Mouse (Mus musculus) layer of hippocampus, adult 11-12 months (tissue): Measurements from ENCODE around the gene Ocrl.

Source experiments
- DNase-seq: peaks from one replicate; pipeline ENCODE4 v3.0.0; 2022; ENCODE audit warnings: low spot score

The Ocrl gene

DNA sequence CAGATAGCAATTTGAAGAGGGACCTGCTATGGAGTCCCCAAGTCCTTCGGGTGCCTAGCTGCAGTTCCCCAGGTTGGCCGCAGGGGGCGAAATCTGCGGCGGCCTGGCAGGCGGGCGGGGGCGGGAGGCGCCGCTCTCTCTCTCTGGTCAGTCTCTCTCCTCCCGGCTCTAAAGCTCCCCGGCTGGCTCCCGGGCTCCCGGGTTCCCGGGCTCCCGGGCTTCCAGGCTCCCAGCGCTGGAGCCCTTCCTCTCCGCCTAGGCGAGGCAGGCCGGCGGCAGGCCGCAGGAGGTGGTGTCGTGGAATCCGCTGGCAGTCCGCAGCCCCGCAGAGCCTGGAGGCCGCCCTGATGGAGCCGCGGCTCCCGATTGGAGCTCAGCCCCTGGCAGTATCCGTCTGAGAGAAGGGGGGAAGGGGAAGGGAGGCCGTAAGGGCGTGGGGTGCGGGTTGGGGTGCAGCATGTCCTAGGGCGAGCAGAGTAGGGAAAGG is at the start of gene Ocrl:
TSS of gene Ocrl (plus strand) at position 82 of the 487 bp plus-strand sequence.
- DNase-seq: peak; percentile 64

- no peak for DNase-seq
These were observed 32.1 kb upstream of the Ocrl start for GRCm38 (mm10) chrX:47880052-47880451.

DNA sequence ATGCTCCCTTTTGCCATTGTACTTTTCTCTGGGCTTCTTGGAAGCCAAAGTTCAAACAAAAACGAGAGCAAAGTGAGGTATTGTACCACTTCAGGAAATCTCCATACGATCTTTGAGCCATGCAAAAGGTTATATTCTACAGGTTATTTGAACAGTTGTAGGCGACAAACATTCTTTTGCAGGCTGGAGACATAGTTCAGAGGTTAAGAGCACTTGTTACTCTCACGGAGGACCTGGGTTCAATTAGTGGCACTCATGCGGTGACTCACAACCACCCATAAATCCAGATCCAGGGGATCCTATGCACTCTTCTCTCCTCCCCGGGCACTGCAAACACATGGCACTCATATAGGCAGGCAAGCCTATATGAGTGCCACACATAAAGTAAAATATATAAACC is 29.4 kb upstream of the Ocrl start:
- no peak for DNase-seq

- DNase-seq: no peak
These were observed 24.8 kb upstream of the Ocrl start for GRCm38 (mm10) chrX:47887401-47887800.

- no peak for DNase-seq
These were observed 20.8 kb upstream of the Ocrl start for GRCm38 (mm10) chrX:47891243-47891906.

DNA sequence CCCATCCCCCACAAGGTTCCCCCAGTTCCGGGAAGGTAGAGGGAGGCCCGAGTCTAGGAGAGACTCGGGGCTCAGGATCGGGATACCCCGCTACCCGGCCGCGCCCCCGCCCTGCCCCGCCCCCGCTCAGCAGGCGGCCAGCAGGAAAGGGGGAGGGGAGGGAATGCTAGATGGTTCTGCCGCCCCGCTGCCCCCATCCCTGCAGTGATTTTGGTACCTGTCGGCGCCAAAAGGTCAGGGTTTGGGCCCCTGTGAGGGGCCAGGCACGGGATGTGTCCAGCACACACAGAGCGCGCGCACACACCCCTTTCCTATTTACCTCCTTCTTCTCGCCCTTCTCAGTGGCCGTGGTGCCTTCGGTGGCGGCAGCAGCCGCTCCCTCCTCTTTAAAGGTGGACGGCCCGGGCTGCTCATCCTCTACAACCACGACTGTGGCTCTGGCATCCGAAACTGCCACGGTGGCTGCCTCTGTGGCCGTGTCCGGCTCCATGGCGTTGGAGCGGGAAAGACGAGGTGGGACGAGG is 20.2 kb upstream of the Ocrl start:
- DNase-seq: peak; percentile 11

DNA sequence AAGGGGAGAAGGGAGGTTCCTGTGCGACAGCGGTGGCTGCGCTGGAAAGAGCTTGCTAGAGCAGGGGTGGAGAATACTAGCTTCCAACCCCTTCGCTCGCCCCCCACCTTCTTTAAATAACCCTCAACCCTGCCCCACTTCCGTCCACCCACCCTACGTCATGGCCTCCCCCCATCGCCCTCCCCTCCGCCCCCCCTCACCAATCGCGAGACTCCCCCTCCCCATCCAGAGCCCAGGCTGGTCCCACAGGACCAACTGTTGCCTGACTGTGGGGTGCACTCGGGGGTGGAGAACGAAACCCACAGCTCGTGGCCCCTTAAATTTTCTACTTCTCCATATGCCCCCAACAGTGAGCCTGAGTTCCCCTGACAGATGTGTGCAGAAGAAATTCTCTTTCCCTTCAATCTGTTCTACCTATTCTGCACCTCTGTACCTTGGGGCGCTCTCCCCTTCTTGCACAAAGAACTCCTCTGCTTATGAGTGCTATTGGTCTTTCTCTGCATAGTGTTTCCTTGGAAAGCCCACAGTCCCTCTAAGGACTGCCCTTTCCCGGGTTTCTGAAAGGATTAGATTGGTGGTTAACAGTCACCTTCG is 19.7 kb upstream of the Ocrl start, which contains the start of gene Smarca1:
TSS of gene Smarca1 (minus strand) at position 544 of the 594 bp plus-strand sequence.
- no peak for DNase-seq

DNA sequence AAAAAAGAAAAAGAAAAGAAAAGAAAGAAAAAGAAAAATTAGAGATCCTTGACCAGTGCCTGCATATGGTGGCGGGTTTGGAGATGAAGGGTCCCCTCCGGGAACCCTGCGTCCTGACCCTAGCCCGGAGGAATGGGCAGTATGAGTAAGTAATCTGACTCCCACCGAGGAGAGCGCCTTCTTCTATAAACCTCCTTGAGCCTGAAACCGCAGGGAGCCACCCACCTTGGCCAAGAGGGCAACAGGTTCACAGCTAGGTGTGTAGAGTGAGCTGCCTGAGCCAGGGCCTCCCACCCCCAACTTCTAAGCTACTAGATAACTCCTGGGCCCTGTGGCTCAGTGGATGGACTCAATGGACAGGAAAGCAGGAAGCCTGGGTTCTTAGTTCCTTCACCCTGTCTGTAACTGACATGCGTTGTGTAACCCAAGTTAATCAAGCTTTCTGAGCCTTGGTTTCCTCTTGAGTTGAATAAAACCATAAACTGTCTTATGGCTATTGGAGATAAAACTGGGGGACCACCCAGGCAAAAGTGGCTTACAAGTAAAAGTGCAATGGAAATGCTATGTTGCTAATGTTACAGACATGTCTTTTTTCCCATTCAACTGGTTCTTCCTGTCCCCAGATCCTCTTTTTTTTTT is 836 bp downstream of the Ocrl start:
- no peak for DNase-seq

- DNase-seq: no peak
These were observed 1.4 kb downstream of the Ocrl start for GRCm38 (mm10) chrX:47913543-47913938.

GRCm38 (mm10) chrX:47916831-47917230 is 4.6 kb downstream of the Ocrl start:
- DNase-seq: no peak

- no peak for DNase-seq
These were observed 8.4 kb downstream of the Ocrl start for GRCm38 (mm10) chrX:47920541-47920940.

GRCm38 (mm10) chrX:47927981-47928380 is 15.8 kb downstream of the Ocrl start:
- no peak for DNase-seq

DNA sequence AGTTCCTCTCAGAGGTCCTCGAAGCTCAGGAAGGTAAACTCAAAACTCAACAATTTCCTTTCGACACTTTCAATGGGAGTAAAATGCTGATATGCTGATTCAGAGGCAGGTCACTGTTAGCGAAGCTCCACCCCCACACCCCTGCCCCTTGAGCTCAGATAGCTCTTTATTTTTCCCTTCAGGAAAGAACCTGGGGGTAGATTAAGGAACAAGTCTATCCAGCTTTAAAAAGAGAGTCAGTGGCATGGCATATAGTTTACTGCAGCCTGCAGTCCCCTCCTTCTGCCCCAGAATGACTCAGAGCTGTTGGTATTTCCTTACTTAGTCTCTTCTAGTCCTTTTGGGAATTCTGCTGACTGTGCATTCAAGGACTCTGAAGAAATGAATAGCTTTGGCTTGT is 18.3 kb downstream of the Ocrl start:
- no peak for DNase-seq

DNA sequence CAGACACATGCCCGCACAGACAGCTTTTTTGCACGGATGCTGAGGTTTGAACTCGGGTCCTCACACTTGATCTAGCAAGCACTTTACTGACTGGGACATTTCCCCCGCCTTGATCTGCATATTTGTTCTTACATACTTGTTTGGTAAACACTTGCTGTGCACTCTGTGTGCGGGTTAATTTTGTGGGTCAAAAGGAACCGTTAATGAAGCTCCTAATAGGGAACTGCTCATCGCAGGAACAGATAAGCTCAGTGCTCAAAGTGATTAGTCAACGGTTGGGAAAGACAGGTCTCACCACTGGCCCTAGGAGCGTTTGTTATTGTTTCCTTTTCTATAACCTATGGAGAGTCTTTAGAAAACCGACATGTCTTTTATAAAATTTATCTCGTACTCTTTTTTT is 22.2 kb downstream of the Ocrl start:
- no peak for DNase-seq

- no peak for DNase-seq
These were observed 24.7 kb downstream of the Ocrl start for GRCm38 (mm10) chrX:47936885-47937284.

DNA sequence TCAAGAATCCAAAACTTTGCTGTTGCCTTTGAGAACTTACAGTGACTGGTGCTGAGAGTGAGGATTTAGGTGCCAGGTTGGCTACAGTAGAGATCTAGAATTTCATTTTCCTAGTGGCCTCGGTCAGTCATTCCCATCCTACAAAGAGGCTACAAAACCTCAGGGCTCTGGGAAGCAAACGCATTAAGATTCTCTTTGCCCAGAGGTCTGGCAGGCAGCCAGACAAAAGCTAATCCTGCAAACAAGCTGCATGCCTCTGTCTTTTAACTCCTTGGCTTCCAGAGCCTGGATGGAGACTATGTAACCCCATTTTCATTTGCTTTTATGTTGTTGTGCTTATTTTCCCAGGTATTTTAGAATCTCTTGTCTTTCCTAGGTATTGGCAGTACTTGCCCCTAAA is 25.6 kb downstream of the Ocrl start:
- peak; percentile 7 for DNase-seq

DNA sequence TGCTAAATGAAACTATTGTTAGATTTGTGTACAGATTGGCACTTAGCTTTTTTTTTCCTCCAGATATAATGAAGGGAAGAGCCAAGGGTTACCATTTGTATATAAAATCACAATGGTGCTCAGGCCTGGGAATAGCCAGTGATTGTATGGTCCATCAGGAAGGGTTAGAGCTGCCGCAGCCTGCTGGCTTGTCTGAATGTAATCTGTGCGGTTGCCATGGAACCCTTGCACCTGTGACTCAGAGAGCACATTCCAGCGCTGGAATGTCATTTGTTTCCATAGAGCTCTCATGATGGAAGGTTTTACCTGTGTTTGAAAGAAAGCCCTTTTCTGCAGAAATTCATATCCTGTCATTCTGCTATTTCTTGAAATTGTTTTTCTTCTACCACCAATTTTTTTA is 37.5 kb downstream of the Ocrl start:
- no peak for DNase-seq

DNA sequence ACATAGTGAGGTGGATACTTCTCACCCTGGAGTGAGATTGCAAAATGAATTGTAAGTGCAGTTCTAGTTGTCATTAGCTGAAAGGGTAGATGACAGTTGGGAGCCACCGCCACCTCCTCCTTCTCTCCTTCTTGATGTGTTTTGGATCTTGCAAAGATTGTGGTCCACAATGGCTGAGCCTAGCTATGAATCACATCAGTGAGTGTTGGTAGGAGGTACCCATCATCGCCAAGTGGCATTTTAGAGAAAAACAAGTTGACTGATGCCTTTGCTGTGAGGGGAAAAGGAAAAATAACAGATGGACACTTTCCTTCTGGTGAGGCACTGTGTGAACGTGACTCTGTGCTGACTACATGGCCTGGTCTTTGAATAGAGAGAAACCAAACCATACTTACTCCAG is 50.4 kb downstream of the Ocrl start:
- no peak for DNase-seq

DNA sequence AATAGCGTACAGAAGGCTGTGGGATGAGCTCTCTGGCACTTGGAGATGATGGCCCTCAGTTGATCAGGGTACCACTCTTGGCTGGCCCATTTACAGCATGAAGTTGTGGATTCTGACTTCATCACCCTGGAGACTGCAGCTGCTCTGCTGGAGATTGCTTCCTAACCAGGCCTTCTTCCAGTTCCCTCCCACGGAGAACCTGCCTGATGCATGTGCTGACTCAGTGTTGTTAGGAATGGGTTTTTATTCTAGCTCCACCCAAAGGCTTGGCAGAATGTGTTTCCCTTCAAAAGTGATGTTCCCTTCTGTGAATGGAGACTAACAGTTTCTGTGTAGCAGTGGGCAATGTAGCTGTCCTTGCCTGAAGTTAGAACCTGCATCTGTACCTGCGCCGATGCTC is 58.2 kb downstream of the Ocrl start:
- peak; percentile 62 for DNase-seq

DNA sequence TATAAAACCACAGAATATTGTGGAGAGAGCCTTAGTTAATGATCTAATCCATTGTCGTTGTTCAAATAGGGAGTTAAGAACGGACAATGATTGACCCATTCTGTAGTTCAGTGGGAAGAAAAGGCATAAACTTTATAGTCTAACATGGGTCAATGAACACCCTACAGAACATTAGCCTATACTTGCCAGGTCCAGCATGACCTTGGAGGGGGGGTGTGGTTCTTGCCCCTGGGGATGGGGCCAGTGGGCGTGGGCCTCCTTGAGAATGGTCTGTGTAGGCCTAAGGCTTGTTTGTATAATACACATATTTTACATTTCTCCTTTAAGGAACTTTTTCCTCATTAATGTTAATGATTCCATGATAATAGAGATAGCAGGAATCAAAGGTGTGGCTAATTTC is 58.7 kb downstream of the Ocrl start:
- no peak for DNase-seq

DNA sequence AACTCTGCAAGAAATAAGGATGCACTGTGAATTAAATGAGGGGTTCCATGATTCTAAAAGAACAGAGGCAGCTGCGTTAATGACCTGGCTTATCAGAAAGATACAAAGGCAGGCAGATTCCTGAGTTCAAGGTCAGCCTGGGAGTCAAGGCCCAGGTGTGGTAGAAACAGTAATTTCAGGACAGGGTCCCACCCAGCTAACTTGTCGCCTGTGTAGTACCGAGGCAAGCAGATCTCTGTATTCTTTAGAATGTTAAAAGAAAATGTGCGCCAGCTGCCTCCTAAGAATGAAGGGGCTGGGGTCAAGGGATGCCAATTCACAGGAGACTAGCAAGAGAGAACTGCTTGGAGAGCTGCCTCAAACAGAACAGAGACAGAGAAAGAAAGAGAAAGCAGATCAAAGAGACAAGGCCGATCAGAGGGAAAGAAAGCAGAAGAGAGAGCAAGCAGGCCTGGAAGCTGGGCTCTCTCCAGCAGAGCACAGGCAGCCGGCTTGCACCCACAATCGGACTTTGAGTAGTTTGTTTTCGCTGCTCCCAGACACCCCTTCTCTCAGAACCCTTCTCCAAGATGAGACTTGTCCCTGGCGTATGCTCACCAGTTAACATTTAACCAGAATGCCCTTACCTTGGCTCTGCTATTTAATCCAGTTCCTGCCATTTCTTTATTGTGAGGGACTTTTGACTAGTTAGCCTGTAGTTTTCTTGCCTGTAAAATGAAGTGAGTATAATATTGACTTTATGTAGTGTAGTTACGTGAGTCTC is 59.4 kb downstream of the Ocrl start:
- no peak for DNase-seq

- DNase-seq: no peak
These were observed 64.4 kb downstream of the Ocrl start for GRCm38 (mm10) chrX:47976551-47976950.
